Mouse (Mus musculus) intestine, embryonic 14.5 days (tissue): ENCODE data around the gene Rho. TPM values are rescaled to one million over a fixed set of nuclear protein-coding genes. Genes with fewer than 3 reads are reported as not detected.

Experiments used
- ATAC-seq: fragments of 200-750 bp; cut with Nextera tagmentation; replicated peaks from 2 replicates; pipeline ENCODE4 v1.8.0; 2017; ENCODE audit warnings: low read depth, moderate number of reproducible peaks, moderate TSS enrichment, moderate library complexity; ENCODE audit not compliant: low FRiP score, low TSS enrichment
- DNase-seq: peaks from one replicate; pipeline ENCODE4 v3.0.0-alpha.2; 2018; ENCODE audit warnings: low spot score
- H3K27ac ChIP-seq: fragments of 300-500 bp; sonication (generic); 2 replicates; pipeline ENCODE4 v1.5.1; 2014; ENCODE audit warnings: low read depth, mild to moderate bottlenecking, control low read depth
- H3K27me3 ChIP-seq: fragments of 300-500 bp; sonication (generic); replicated peaks from 2 replicates; pipeline ENCODE4 v1.6.1; 2014; ENCODE audit warnings: low read length, control low read depth; ENCODE audit not compliant: control insufficient read depth, insufficient read depth
- H3K36me3 ChIP-seq: fragments of 300-500 bp; sonication (generic); 2 replicates; pipeline ENCODE4 v1.6.1; 2014; ENCODE audit warnings: low read length, control low read depth; ENCODE audit not compliant: control insufficient read depth, insufficient read depth
- H3K4me1 ChIP-seq: fragments of 300-500 bp; sonication (generic); replicated peaks from 2 replicates; pipeline ENCODE4 v1.6.1; 2014; ENCODE audit warnings: low read length, control low read depth, mixed read lengths; ENCODE audit not compliant: control insufficient read depth, insufficient read depth
- H3K4me2 ChIP-seq: fragments of 300-500 bp; sonication (generic); 2 replicates; pipeline ENCODE4 v1.6.1; 2014; ENCODE audit warnings: low read length
- H3K4me3 ChIP-seq: fragments of 300-500 bp; sonication (generic); 2 replicates; pipeline ENCODE4 v1.5.1; 2014; ENCODE audit warnings: low read depth, low read length, control low read depth, mixed read lengths
- H3K9ac ChIP-seq: fragments of 300-500 bp; sonication (generic); 2 replicates; pipeline ENCODE4 v1.6.1; 2014; ENCODE audit warnings: mild to moderate bottlenecking, low read length
- H3K9me3 ChIP-seq: fragments of 300-500 bp; sonication (generic); 2 replicates; pipeline ENCODE4 v1.6.1; 2016; ENCODE audit warnings: low read length, control low read depth; ENCODE audit not compliant: control insufficient read depth
- WGBS: fragments of 180-500 bp; shearing (Covaris S2); extraction: QIAGEN DNeasy Blood & Tissue Kit; methylation state at CpG from one replicate; pipeline ENCODE4 v1.1.7; 2014; 5-methylcytosine and 5-hydroxymethylcytosine counted together
- polyA plus RNA-seq: library from polyadenylated mRNA; unstranded; fragments of >200 nt; fragmentation: Nextera tagmentation; extraction: Ambion mirVana; gene quantifications from 2 replicates; pipeline ENCODE4 v1.2.1, GENCODE M21; 2014

The Rho gene
- polyA plus RNA-seq, 1 experiment from 2014 or later: not detected

GRCm38 (mm10) chr6:115971273-115972060, 39.9 kb downstream of the Rho start:
- Histone ChIP-seq H3K4me3 (no peak overlapping the region), H3K4me1 (peaks cover 12% of the 10 kb centered on the region), H3K9me3 (no peaks in the 10 kb centered on the region), H3K9ac (no peak overlapping the region), H3K4me2 (no peak overlapping the region), H3K36me3 (peaks cover 28% of the 10 kb centered on the region), H3K27me3 (no peaks in the 10 kb centered on the region), H3K27ac (no peak overlapping the region)
- no peak; the same call in 1 of the 2 replicates for ATAC-seq
- WGBS: 39% methylated on average over 13 of the region's 13 CpGs
- no peak for DNase-seq

GRCm38 (mm10) chr6:115972083-115972764, 40.7 kb downstream of the Rho start:
- ATAC-seq: no peak
- H3K4me1 ChIP-seq: peaks cover 12% of the 10 kb centered on the region
- no peak overlapping the region for H3K4me3 ChIP-seq
- no peak overlapping the region for H3K9ac ChIP-seq
- peaks cover 24% of the 10 kb centered on the region for H3K36me3 ChIP-seq
- H3K27me3 ChIP-seq: no peaks in the 10 kb centered on the region
- DNase-seq: no peak
- WGBS: 82% methylated on average over 7 of the region's 7 CpGs
- H3K9me3 ChIP-seq: no peaks in the 10 kb centered on the region
- no peak overlapping the region for H3K27ac ChIP-seq
- no peak overlapping the region for H3K4me2 ChIP-seq

- DNase-seq (no peak), ATAC-seq (no peak)
- peaks cover 12% of the 10 kb centered on the region for H3K4me1 ChIP-seq
- no peak overlapping the region for H3K27ac ChIP-seq
- no peak overlapping the region for H3K4me3 ChIP-seq
- peaks cover 23% of the 10 kb centered on the region for H3K36me3 ChIP-seq
- H3K9me3 ChIP-seq: no peaks in the 10 kb centered on the region
- no peak overlapping the region for H3K9ac ChIP-seq
- no peak overlapping the region for H3K4me2 ChIP-seq
- WGBS: 83% methylated on average over 15 of the region's 15 CpGs
- H3K27me3 ChIP-seq: no peaks in the 10 kb centered on the region
Measured at GRCm38 (mm10) chr6:115973139-115973875, 41.8 kb downstream of the Rho start.

GRCm38 (mm10) chr6:115973881-115974662, 42.5 kb downstream of the Rho start:
- no peaks in the 10 kb centered on the region for H3K27me3 ChIP-seq
- DNase-seq: no peak
- H3K4me3 ChIP-seq: no peak overlapping the region
- H3K27ac ChIP-seq: no peak overlapping the region
- peaks cover 12% of the 10 kb centered on the region for H3K4me1 ChIP-seq
- no peak overlapping the region for H3K4me2 ChIP-seq
- 75% methylated on average over 16 of the region's 16 CpGs for WGBS
- ATAC-seq: no peak
- no peaks in the 10 kb centered on the region for H3K9me3 ChIP-seq
- peaks cover 21% of the 10 kb centered on the region for H3K36me3 ChIP-seq
- no peak overlapping the region for H3K9ac ChIP-seq

GRCm38 (mm10) chr6:115975606-115976005, 44.1 kb downstream of the Rho start:
- DNase-seq: no peak
- Histone ChIP-seq H3K4me3 (no peak overlapping the region), H3K4me1 (peaks cover 18% of the 10 kb centered on the region), H3K36me3 (peaks cover 28% of the 10 kb centered on the region), H3K4me2 (no peak overlapping the region), H3K9ac (no peak overlapping the region), H3K27me3 (no peaks in the 10 kb centered on the region), H3K27ac (no peak overlapping the region), H3K9me3 (no peaks in the 10 kb centered on the region)
- 87% methylated on average over 8 of the region's 8 CpGs for whole genome bisulfite sequencing
- ATAC-seq: no peak

- Histone ChIP-seq H3K4me1 (peaks cover 10% of the 10 kb centered on the region), H3K4me2 (no peak overlapping the region), H3K4me3 (no peak overlapping the region), H3K9ac (no peak overlapping the region), H3K27ac (no peak overlapping the region), H3K27me3 (no peaks in the 10 kb centered on the region), H3K36me3 (peaks cover 28% of the 10 kb centered on the region), H3K9me3 (no peaks in the 10 kb centered on the region)
- no peak for ATAC-seq
- no peak for DNase-seq
- WGBS: 88% methylated on average over 15 of the region's 15 CpGs
Measured at GRCm38 (mm10) chr6:115977810-115978209, 46.3 kb downstream of the Rho start.

- H3K9me3 ChIP-seq: no peaks in the 10 kb centered on the region
- H3K27ac ChIP-seq: no peak overlapping the region
- DNase-seq: no peak
- ATAC-seq: no peak
- 74% methylated on average over 8 of the region's 8 CpGs for WGBS
- H3K36me3 ChIP-seq: peaks cover 28% of the 10 kb centered on the region
- no peaks in the 10 kb centered on the region for H3K27me3 ChIP-seq
- H3K9ac ChIP-seq: no peak overlapping the region
- H3K4me1 ChIP-seq: peaks cover 17% of the 10 kb centered on the region
- H3K4me2 ChIP-seq: no peak overlapping the region
- no peak overlapping the region for H3K4me3 ChIP-seq
Measured at GRCm38 (mm10) chr6:115978596-115978995, 47.0 kb downstream of the Rho start.

GRCm38 (mm10) chr6:115982889-115983288, 51.3 kb downstream of the Rho start:
- H3K27ac ChIP-seq: peak overlapping the region; percentile 76
- DNase-seq: no peak
- WGBS: 44% methylated on average over 7 of the region's 7 CpGs
- H3K27me3 ChIP-seq: no peaks in the 10 kb centered on the region
- H3K4me3 ChIP-seq: no peak overlapping the region
- peaks cover 13% of the 10 kb centered on the region; the same call in 1 of the 2 replicates for H3K36me3 ChIP-seq
- no peak overlapping the region for H3K9ac ChIP-seq
- H3K9me3 ChIP-seq: no peaks in the 10 kb centered on the region
- H3K4me1 ChIP-seq: peaks cover 47% of the 10 kb centered on the region
- peak overlapping the region; percentile 28 for H3K4me2 ChIP-seq
- no peak for ATAC-seq
